Mouse (Mus musculus) ES-E14 (cell line): ENCODE results near the gene Col23a1. TPM values are rescaled to one million over a fixed set of nuclear protein-coding genes. Genes with fewer than 3 reads are reported as not detected.
"Not testable (repeated sequence)": the region's sequence is repeated elsewhere in the genome, so short reads cannot be mapped to it uniquely, and the experiment has no call there.

Experiments
- DNase-seq: peaks from one replicate; pipeline ENCODE4 v3.0.0-alpha.2; 2013; ENCODE audit warnings: low read depth, low spot score
- H3K27ac ChIP-seq: 2 replicates; pipeline ENCODE4 v1.5.1; 2012; ENCODE audit warnings: low read depth, mild to moderate bottlenecking, low read length, moderate library complexity, mixed read lengths; ENCODE audit not compliant: poor library complexity, insufficient read depth, severe bottlenecking
- H3K36me3 ChIP-seq: 2 replicates; pipeline ENCODE4 v1.6.1; 2012; ENCODE audit warnings: mild to moderate bottlenecking, low read length, moderate library complexity, mixed read lengths; ENCODE audit not compliant: control insufficient read depth, poor library complexity, insufficient read depth, severe bottlenecking
- H3K4me1 ChIP-seq, 2 experiments: fragments of 150-350 bp in 1 of 2; sonication (generic) in 1 of 2; 2 replicates each; pipeline ENCODE4 v1.6.1; 2012; ENCODE audit warnings: low read length in 2 of 2, mild to moderate bottlenecking in 1 of 2, mixed read lengths in 1 of 2; ENCODE audit not compliant: control insufficient read depth in 2 of 2, insufficient read depth in 2 of 2, poor library complexity in 1 of 2
- H3K4me3 ChIP-seq, 2 experiments: fragments of 150-350 bp in 1 of 2; sonication (generic) in 1 of 2; 2 replicates each; pipeline ENCODE4 v1.5.1; 2012; ENCODE audit warnings: low read length in 2 of 2, low read depth in 1 of 2, mild to moderate bottlenecking in 1 of 2, mixed read lengths in 1 of 2; ENCODE audit not compliant: insufficient read depth in 1 of 2, poor library complexity in 1 of 2, severe bottlenecking in 1 of 2
- H3K9ac ChIP-seq: 2 replicates; pipeline ENCODE4 v1.6.1; 2012; ENCODE audit warnings: low read depth, mild to moderate bottlenecking, low read length, mixed read lengths; ENCODE audit not compliant: poor library complexity, insufficient read depth, severe bottlenecking
- H3K9me3 ChIP-seq: fragments of 150-350 bp; sonication (generic); 2 replicates; pipeline ENCODE4 v1.6.1; 2012; ENCODE audit warnings: low read depth, mild to moderate bottlenecking, low read length; ENCODE audit not compliant: control insufficient read depth, insufficient read depth
- CHD2 ChIP-seq: IDR thresholded peaks from 2 replicates; pipeline ENCODE4 v1.6.1; 2014; ENCODE audit warnings: mild to moderate bottlenecking, low read depth, low read length, inconsistent platforms
- HCFC1 ChIP-seq: IDR thresholded peaks from 2 replicates; pipeline ENCODE4 v1.6.1; 2012; ENCODE audit warnings: low read length, inconsistent platforms, borderline replicate concordance; ENCODE audit not compliant: insufficient read depth
- MAFK ChIP-seq: IDR thresholded peaks from 2 replicates; pipeline ENCODE4 v1.6.1; 2014; ENCODE audit warnings: mild to moderate bottlenecking, low read depth, low read length, inconsistent platforms; ENCODE audit not compliant: insufficient read depth
- ZC3H11A ChIP-seq: IDR thresholded peaks from 2 replicates; pipeline ENCODE4 v1.6.1; 2012; ENCODE audit warnings: low read depth, mild to moderate bottlenecking, inconsistent platforms, low read length, borderline replicate concordance
- ZNF384 ChIP-seq: IDR thresholded peaks from 2 replicates; pipeline ENCODE4 v1.6.1; 2012; ENCODE audit warnings: low read depth, low read length, inconsistent platforms
- in situ Hi-C, 2 experiments: fragments of 600-800 bp; cut with MboI; formaldehyde crosslinking; loops; one replicate each; pipeline ENCODE4 v1.15.1; 2025; ENCODE audit warnings: low sequenced_read_pairs in 2 of 2, inconsistent platforms in 1 of 2; ENCODE audit not compliant: unreplicated experiment in 2 of 2
- total RNA-seq: library from RNA; depleted of rRNA; stranded (reverse); fragments of 300-350 nt; gene quantifications from 2 replicates; pipeline ENCODE4 v1.2.3, GENCODE M21; 2012

Col23a1 gene
- total RNA-seq, 1 experiment = 0.40 TPM

GRCm38 (mm10) chr11:51347756-51348155, 58.0 kb downstream of the Col23a1 start:
- DNase-seq = no peak
- H3K27ac ChIP-seq = no peak overlapping the region
- in situ Hi-C loops = no loop called here

DNA sequence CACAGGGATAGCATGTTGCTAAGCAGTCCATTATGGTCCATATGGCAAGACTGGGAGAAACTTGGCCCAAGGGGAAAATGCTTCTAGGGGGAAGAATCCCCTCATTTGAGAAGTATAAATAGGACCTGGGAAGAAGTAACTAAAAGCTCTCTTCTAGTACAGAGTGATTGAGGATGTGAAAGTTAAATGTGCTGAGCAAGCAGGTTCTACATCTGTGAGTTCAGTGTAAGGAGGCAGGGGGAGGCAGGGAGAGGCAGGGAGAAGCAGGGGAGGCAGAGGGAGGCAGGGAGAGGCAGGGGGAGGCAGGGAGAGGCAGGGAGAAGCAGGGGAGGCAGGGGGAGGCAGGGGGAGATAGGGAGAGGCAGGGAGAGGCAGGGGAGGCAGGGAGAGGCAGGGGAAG, 59.9 kb downstream of the Col23a1 start:
- no peak for DNase-seq
- H3K36me3 ChIP-seq = no peaks in the 10 kb centered on the region
- no peak overlapping the region for H3K27ac ChIP-seq
- no peak overlapping the region for H3K9ac ChIP-seq
- no peak for TF ChIP-seq ZNF384
- TF ChIP-seq HCFC1 = no peak
- peak; percentile 77 for TF ChIP-seq MAFK
- no peak for TF ChIP-seq ZC3H11A
- TF ChIP-seq CHD2 = no peak
- in situ Hi-C loops = no loop called here
- H3K4me3 ChIP-seq = no peak overlapping the region
- no peaks in the 10 kb centered on the region for H3K4me1 ChIP-seq
- H3K9me3 ChIP-seq = no peaks in the 10 kb centered on the region

More at GRCm38 (mm10) chr11:51347756-51348155, 58.0 kb downstream of the Col23a1 start:
- H3K4me1 ChIP-seq = no peaks in the 10 kb centered on the region
- no peak overlapping the region for H3K4me3 ChIP-seq
- no peaks in the 10 kb centered on the region for H3K9me3 ChIP-seq
- no peak for TF ChIP-seq MAFK
- no peak for TF ChIP-seq ZC3H11A
- H3K9ac ChIP-seq = no peak overlapping the region
- H3K36me3 ChIP-seq = no peaks in the 10 kb centered on the region

DNA sequence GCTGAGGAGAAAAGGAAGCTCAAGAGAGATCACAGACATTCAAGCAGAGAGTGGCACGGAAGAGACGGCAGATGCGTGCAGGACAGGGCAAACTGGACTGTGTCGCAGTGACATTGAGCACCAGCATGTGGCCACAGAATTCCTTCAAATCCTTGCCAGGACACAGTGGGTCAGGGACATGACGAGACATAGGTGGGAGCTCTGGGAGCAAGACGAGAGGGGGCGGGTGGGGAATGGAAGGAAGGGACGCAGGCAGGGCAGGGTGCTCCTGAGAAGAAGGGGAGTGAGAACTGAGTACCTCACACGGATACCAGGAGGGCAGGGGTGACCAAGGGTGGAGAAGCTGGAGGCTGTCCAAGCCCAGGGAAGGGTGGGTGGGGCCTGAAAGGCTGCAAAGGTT, 61.4 kb downstream of the Col23a1 start:
- Histone ChIP-seq H3K9ac (no peak overlapping the region), H3K4me1 (no peaks in the 10 kb centered on the region), H3K27ac (no peak overlapping the region), H3K9me3 (no peaks in the 10 kb centered on the region), H3K36me3 (no peaks in the 10 kb centered on the region), H3K4me3 (no peak overlapping the region)
- TF ChIP-seq ZNF384 (no peak), CHD2 (no peak), HCFC1 (no peak), ZC3H11A (no peak), MAFK (no peak)
- no peak for DNase-seq
- in situ Hi-C loops = no loop called here

DNA sequence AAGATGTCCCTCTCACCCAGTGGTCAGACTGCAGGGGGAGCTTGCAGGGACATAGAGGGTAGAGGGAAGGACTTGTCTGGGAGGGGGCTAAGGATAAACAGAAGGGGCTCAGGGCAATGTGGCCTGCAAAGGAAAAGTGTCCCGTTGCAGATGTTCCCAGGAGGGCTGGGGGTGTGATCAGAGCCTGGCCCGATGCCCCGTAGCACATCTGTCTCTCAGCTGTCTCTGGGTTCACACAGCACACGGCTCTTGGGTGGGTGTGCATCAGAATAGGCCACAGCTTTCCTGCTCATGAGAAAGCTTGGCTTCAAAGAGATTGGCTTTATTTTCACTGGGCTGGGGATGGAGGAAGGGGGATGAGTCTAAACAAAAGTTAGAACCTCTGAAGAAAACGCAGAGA, 62.1 kb downstream of the Col23a1 start:
- Histone ChIP-seq H3K4me1 (no peaks in the 10 kb centered on the region), H3K9ac (no peak overlapping the region), H3K9me3 (no peaks in the 10 kb centered on the region), H3K4me3 (no peak overlapping the region), H3K27ac (no peak overlapping the region), H3K36me3 (no peaks in the 10 kb centered on the region)
- DNase-seq = no peak
- TF ChIP-seq CHD2 (no peak), MAFK (no peak), ZC3H11A (no peak), HCFC1 (no peak), ZNF384 (no peak)
- in situ Hi-C loops = no loop called here

GRCm38 (mm10) chr11:51353746-51354145, 64.0 kb downstream of the Col23a1 start:
- no peak overlapping the region for H3K27ac ChIP-seq
- in situ Hi-C loops = no loop called here

DNA sequence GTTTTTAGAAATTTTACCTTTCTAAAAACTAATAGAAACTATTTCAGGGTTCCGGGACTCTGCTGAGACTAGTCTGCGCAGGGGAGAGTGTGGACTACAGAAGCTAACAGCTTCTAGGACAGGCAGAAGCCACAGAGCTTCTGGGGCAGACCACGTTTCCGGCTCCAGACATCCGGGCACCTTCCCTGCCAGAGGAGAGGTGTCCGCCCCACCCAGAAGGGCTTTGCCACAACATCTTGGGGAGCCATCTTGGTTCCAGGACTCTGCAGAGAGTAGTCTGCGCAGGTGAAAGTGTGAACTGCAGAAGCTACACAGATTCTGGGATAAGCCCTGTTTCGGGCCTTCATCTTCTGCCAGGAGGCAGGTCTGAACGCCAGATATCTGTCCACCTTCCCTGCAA, 69.3 kb downstream of the Col23a1 start:
- H3K36me3 ChIP-seq, DNase-seq, H3K4me1 ChIP-seq, in situ Hi-C loops, H3K4me3 ChIP-seq, H3K9ac ChIP-seq, H3K27ac ChIP-seq, H3K9me3 ChIP-seq: not testable (repeated sequence)

More at GRCm38 (mm10) chr11:51353746-51354145, 64.0 kb downstream of the Col23a1 start:
- Histone ChIP-seq H3K36me3 (no peaks in the 10 kb centered on the region), H3K9me3 (no peaks in the 10 kb centered on the region), H3K9ac (no peak overlapping the region), H3K4me3 (no peak overlapping the region), H3K4me1 (no peaks in the 10 kb centered on the region)
- TF ChIP-seq CHD2 (no peak), MAFK (no peak), ZC3H11A (no peak), HCFC1 (no peak), ZNF384 (no peak)
- no peak for DNase-seq
